Mouse (Mus musculus) spleen, adult 12 weeks (tissue): ENCODE results near the gene Hoxd1.

ENCODE experiments used
- DNase-seq: peaks from one replicate; pipeline ENCODE4 v3.0.0; 2022; ENCODE audit warnings: low spot score

The Hoxd1 gene

GRCm38 (mm10) chr2:74732513-74733316, 30.1 kb upstream of the Hoxd1 start:
- DNase-seq = no peak

DNA sequence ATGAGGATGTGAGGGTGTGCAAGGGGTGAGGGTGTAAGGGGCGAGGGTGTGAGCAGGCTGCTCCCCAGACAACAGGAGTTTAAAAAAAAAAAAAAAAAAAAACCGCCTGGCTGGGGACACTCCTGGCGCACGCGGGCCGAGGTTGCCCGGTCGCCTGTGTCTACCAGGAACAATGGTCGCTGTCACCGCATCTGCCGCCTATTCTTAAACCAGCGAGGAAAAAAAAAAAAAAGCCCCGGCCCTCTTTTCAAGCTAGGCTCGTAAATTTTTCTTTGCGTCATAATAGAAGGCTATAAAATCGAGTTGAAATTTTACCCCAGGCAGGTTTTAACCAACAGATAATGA, 29.5 kb upstream of the Hoxd1 start:
- DNase-seq = no peak

GRCm38 (mm10) chr2:74733765-74734164, 29.0 kb upstream of the Hoxd1 start:
- DNase-seq = no peak

GRCm38 (mm10) chr2:74734451-74734850, 28.3 kb upstream of the Hoxd1 start:
- DNase-seq = no peak

- DNase-seq = no peak
Observed at GRCm38 (mm10) chr2:74734996-74735811, 27.6 kb upstream of the Hoxd1 start.

DNA sequence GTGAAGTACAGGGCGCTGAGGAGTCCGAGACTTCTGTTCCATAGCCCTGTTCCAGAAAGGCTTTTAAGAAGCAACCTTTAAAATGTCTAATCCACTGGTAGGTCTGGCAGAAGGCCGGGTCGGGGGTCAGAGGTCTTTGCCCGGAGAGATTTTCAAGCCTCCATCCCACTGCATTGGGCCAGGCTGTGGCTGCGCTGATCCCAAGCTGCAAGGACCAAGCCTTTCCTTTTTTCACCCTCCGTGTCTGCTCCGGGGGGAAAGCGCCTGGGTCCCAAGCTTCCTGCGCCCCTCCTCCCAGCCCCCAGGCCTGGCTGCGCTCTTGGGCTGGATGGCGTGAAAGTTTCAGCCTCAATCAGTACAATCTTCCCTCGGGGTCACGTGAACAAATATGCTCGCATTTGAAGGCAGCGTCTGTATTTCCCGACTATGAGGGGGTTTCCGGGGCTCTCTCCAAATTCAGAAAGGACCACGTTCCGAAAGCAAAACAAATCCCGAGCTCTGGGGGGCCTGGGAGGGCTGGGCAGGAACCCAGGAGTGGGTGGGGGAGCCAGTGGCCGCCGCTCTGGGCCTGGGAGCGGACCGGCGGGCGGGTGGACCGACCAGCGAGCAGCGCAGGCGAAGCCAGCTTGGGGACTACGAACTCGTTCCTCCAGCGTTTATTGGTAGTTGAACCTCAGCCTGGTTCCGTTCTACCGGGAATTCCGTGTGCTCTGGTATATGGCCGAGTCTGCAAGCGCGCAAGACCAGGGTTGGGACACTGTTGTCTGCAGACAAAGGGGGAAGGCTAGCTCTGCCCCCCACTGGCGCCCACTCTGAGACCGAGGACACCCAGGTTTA, 26.7 kb upstream of the Hoxd1 start:
- DNase-seq = no peak

DNA sequence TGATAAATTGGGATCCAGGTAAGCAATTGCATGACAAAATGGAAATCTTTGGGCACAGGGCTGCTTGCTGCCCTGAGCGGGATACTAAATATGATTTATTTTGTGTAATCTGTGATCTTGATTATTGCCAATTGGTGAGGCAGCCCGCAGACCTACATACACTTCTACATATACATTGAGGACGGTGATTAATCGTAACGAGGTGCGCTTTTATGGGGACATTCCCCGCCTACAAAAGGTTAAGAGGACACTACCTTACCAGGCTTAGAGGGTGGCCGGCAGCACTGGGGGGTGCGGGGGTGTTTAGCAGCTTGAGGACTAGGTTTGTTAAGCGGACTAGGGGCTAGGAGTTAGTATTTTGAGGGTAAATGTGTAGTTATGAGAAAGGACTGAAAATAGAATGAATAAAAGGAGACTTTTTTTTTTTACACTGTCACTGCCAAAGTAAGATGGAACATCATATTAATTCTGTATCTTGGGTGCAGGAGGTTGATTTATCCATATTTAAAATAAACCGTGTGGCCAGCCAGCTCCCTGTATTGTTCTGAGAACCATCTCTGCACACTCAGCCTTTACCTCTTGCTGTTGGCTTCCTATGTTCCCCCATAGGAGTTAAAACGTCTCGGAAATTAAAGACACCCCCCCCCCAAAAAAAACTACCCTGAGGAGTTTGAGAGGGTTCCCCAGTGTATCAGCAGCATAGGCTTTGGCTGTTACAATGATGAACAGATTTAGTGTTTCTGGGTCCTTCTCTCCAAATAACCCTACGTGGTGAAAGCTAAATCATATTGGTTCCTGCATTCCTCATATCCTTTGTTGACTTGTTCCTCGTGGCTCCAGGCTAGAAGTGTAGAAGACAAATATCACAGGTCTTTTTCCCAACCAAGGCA, 25.8 kb upstream of the Hoxd1 start:
- DNase-seq = no peak

DNA sequence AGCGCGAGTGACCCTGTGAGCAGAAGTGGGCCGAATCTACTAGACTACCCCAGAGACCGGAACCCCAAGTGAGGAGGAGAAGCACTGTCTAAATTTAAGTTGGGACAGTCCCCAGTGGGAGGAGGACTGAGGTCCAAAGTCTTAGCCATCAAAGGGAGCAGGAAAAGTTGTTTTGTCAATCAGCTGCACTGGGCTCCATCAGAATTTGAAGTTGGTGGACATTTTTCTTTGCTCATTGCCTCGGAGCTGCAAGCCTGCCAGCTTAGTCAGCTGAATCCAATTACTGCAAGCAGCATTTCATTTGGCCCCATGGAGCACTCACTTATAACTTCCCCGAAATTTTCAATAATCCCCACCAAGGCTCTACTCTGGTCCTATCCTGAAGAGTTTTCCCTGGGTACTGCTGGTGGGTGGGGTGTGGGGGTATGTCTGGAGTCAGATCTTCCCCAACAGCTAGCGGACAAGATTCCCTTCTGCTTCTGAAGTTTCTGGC, 25.2 kb upstream of the Hoxd1 start:
- no peak for DNase-seq

- no peak for DNase-seq
Observed at GRCm38 (mm10) chr2:74738623-74739475, 23.9 kb upstream of the Hoxd1 start.

DNA sequence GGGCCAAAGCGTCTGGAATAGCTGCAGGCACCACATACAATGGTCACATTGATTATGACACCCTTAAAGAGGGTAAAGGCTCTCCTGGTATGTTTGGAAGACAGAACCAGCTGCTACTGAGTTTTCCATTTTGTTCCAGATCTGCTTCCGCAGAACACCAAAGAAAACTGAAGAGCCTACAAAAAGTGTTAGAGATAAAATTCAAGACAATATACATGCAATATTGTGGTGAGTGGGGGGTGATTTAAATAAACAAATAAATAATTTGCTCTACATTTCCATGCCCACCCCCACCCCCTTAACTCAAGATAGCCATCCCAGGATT, 23.3 kb upstream of the Hoxd1 start:
- DNase-seq = no peak

GRCm38 (mm10) chr2:74739869-74740268, 22.9 kb upstream of the Hoxd1 start:
- no peak for DNase-seq

DNA sequence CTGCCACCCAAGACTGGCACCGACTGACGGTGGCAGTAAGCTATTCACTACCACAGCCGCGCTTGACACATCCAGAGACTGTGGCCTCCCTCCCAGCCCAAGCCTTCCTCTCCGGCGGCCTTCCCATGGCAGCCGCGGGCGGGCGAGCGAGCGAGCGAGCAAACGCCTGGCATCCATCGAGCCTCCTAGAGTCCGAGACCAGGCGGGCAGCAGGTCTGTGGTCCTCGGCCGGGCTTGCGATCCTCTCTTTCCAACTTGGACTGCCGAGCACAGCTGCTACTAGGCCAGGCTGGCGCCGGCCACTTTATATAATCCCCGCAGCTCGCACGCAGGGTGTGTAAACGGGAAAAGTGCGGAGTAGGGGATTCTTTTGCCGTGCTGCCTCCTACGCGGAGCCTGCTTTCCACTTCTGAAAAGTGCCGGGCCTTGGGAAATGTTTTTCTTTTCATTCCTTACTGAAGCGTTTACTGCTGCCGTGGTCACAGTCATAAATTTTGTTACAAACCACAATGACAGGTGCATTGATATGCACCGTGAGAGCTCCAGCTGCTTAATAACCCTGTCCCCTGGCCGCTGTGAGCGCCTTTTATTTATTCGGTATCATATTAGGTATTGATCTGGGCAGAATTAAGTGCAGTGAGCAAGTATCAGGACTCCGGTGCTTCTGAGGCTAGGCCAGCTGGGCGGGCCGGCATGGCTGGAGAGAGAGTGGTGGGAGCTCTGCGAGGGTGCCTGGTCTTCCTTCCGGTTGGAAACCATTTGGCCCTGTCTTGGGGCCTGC, 22.3 kb upstream of the Hoxd1 start:
- no peak for DNase-seq

DNA sequence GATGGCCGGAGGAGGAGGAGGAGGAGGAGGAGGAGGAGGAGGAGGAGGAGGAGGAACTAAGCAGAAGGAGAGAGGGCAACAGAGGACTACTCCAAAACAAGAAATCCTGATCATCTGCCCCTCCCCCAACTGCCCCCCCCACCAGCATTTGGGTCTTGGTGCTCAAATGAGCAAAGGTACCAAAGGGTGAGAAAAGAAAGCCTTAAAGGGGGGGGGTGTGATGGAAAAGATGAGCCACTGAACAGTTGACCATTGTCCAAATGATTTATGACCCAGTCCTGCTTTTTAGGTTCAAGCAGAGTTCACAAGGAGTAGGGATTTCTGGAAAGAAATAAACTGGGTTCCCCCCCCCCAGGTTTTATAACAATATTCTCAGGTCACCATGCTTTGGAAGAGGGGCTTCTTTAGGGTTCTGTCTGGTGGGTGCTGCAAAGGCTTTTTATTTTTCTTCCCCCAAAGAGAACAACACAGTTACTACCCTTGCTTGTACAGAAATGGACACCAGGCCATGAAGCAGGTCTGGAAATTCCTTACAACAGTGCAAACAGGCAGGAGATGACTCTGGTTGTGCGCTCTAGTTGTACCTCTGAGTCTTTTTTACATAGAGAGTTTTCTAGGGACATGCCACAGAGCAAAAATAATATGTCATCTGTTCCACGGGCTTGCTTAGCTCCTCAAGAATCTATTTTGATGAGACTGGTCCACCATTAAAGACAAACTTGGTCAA, 21.4 kb upstream of the Hoxd1 start:
- no peak for DNase-seq

- DNase-seq = no peak
Observed at GRCm38 (mm10) chr2:74741979-74742277, 20.9 kb upstream of the Hoxd1 start.

DNA sequence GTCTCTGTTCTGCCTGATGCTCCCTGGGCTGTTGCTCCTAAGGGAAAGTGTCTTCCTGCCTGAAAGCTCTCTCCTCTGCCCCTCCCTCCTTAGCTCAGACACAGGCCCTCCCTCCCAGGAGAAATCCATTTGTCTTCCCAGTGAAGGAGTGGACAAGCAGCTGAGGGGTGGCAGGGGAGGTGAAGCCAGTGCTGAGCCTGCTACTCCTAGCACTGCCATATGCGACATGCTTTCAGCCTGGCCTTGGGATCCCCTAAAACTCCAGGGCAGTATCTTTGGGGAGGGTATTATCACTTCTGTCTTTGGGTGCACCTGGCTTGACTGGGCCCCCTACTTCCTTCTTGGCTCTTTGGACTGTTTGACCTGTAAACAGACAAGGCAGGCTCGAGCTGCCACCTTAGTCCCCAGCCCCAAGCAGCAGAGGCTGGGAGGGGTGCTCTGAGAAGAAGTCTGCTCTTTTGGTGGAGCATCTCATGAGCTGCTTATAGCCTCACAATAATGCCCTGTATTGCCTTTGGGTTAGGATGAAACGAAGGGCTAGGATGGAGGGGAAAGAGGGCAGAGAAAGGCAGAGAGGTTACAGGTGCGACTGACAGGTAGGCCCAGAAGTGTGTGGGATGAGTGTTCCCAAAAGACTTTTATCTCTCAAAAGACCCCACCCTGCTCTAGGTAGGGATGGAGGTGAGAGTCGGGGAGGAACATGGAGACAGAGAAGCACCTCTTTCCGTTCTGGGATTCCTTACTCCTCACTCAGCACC, 17.1 kb upstream of the Hoxd1 start:
- DNase-seq = no peak

DNA sequence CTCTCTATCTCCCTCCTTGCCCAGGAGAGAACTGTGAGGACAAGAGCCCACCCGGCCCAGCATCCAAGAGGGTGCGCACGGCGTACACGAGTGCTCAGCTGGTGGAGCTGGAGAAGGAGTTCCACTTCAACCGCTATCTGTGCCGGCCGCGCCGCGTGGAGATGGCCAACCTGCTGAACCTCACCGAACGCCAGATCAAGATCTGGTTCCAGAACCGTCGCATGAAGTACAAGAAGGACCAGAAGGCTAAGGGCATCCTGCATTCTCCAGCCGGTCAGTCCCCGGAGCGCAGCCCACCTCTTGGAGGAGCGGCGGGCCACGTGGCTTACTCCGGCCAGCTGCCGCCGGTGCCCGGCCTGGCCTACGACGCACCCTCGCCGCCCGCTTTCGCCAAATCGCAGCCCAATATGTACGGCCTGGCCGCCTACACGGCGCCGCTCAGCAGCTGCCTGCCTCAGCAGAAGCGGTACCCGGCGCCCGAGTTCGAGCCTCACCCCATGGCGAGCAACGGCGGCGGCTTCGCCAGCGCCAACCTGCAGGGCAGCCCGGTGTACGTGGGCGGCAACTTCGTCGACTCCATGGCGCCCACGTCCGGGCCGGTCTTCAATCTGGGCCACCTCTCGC, 16.4 kb upstream of the Hoxd1 start:
- DNase-seq = no peak

DNA sequence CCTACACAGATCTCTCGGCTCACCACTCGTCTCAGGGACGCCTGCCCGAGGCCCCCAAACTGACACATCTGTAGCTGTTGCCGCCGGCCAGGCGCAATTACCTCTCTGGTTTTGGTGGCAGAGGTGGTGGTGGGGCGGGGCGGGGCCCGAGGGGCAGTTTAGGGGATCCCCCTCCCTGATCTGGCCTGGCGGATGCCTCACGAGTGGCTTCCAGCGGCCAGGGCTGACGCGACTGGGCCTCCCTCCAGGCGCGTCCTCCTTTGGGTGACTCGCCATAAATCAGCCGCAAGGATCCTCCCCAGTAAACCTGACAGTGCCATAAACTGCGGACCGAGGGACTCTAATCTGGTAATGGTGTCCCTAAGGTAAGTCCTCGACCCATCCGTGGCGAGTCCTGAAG, 15.8 kb upstream of the Hoxd1 start:
- DNase-seq = no peak

DNA sequence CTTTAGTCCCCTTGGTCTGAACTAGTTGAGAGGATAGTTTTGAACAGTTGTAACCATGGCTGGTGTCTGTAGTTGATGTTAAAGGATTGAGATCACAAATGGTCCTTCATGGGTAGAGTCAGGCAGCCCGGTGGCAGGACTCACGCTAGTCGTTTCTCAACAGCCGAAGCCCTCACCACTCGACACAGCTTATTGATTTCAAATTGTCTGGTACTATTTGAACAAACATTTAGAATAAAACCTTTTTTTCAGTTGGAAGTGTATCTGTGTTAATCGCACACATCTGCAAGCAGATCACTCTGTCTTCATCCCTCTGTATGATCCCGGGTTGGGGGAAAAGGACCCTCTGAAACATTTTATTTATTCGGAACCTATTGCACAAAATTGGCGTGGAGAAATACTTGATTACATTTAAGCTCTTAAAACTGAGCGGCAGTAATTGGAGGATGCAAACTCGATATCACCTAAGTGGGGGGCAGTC, 15.1 kb upstream of the Hoxd1 start:
- DNase-seq = no peak
